Mouse (Mus musculus) gonadal fat pad, adult 2 months (tissue): ENCODE data around the gene Trim67. TPM values are rescaled to one million over a fixed set of nuclear protein-coding genes. Genes with fewer than 3 reads are reported as not detected.

Experiments
- DNase-seq: peaks from one replicate; pipeline ENCODE4 v3.0.0-alpha.2; 2012; ENCODE audit warnings: low read depth
- polyA plus RNA-seq: library from polyadenylated mRNA; depleted of rRNA; stranded (reverse); fragments of >200 nt; gene quantifications from 2 replicates; pipeline ENCODE4 v1.2.3, GENCODE M21; 2012; rRNA removed

Trim67 gene
- polyA plus RNA-seq, 1 experiment = 5.4 TPM

- DNase-seq = no peak
These were observed 79.8 kb downstream of the Trim67 start for GRCm38 (mm10) chr8:124872690-124873089.

GRCm38 (mm10) chr8:124878141-124878540, 85.2 kb downstream of the Trim67 start:
- no peak for DNase-seq

GRCm38 (mm10) chr8:124878946-124879526, 86.1 kb downstream of the Trim67 start:
- no peak for DNase-seq

Other genes with a start within 250 kb of the Trim67 start
- 180 and 247 TPM in 2 replicates for gene Agt, start 223.4 kb upstream of the Trim67 start, polyA plus RNA-seq
- gene Capn9, start 217.0 kb upstream of the Trim67 start, polyA plus RNA-seq = 0.22 and 0.34 TPM in 2 replicates
- 25.8 and 32.1 TPM in 2 replicates for gene 2310022B05Rik, start 129.7 kb upstream of the Trim67 start, polyA plus RNA-seq
- gene Ttc13, start 71.1 kb upstream of the Trim67 start, polyA plus RNA-seq = 24.7 and 25.1 TPM in 2 replicates
- gene Arv1, start 71.0 kb upstream of the Trim67 start, polyA plus RNA-seq = 13.3 and 18.3 TPM in 2 replicates
- gene Fam89a, start 41.3 kb upstream of the Trim67 start, polyA plus RNA-seq = 5.9 and 7.8 TPM in 2 replicates
- 106 and 129 TPM in 2 replicates for gene Gnpat, start 69.9 kb downstream of the Trim67 start, polyA plus RNA-seq
- gene 2810004N23Rik, start 70.0 kb downstream of the Trim67 start, polyA plus RNA-seq = 10.1 and 10.5 TPM in 2 replicates
- 8.7 and 12.4 TPM in 2 replicates for gene Exoc8, start 104.6 kb downstream of the Trim67 start, polyA plus RNA-seq
- 14.8 and 16.2 TPM in 2 replicates for gene Sprtn, start 104.8 kb downstream of the Trim67 start, polyA plus RNA-seq
- gene Egln1, start 156.2 kb downstream of the Trim67 start, polyA plus RNA-seq = 29.5 TPM in 2 replicates
- 49.7 TPM in 2 replicates for gene Tsnax, start 219.9 kb downstream of the Trim67 start, polyA plus RNA-seq